Mouse (Mus musculus) liver, adult 2 months (tissue): ENCODE measurements at regions not wholly inside any gene's neighbourhood (a gene's known extent, or its start where the extent isn't known, plus 50 kb on each side); places are given as distances from the start of the nearest gene placed in this dataset.

Experiments used
- DNase-seq: peaks from one replicate; pipeline ENCODE4 v3.0.0-alpha.2; 2011; ENCODE audit warnings: low read depth, low spot score; ENCODE audit errors: extremely low read depth
- H3K27ac ChIP-seq: fragments of 200-500 bp; replicated peaks from 2 replicates; pipeline ENCODE4 v1.5.1; 2012; ENCODE audit warnings: low read depth, mild to moderate bottlenecking, control low read depth, inconsistent platforms, low read length; ENCODE audit not compliant: insufficient read depth
- H3K27me3 ChIP-seq: fragments of 200-500 bp; 2 replicates; pipeline ENCODE4 v1.6.1; 2012; ENCODE audit warnings: mild to moderate bottlenecking, moderate library complexity, low read length, inconsistent platforms; ENCODE audit not compliant: control insufficient read depth, insufficient read depth
- H3K36me3 ChIP-seq: fragments of 200-500 bp; 2 replicates; pipeline ENCODE4 v1.6.1; 2012; ENCODE audit warnings: low read length, inconsistent platforms; ENCODE audit not compliant: control insufficient read depth, insufficient read depth
- H3K4me1 ChIP-seq: fragments of 200-500 bp; 2 replicates; pipeline ENCODE4 v1.6.1; 2011; ENCODE audit warnings: low read length; ENCODE audit not compliant: control insufficient read depth, insufficient read depth
- H3K4me3 ChIP-seq: fragments of 200-500 bp; 2 replicates; pipeline ENCODE4 v1.5.1; 2011; ENCODE audit warnings: low read depth, mild to moderate bottlenecking, control low read depth, low read length, moderate library complexity; ENCODE audit not compliant: insufficient read depth
- H3K79me2 ChIP-seq: fragments of 200-500 bp; 2 replicates; pipeline ENCODE4 v1.6.1; 2012; ENCODE audit warnings: inconsistent platforms, mild to moderate bottlenecking, low read length, moderate library complexity; ENCODE audit not compliant: control insufficient read depth, insufficient read depth
- H3K9ac ChIP-seq: fragments of 200-500 bp; 2 replicates; pipeline ENCODE4 v1.6.1; 2012; ENCODE audit warnings: low read depth, mild to moderate bottlenecking, control low read depth, inconsistent platforms, low read length
- CTCF ChIP-seq: fragments of 200-500 bp; IDR thresholded peaks from 2 replicates; pipeline ENCODE4 v1.5.1; 2011; ENCODE audit warnings: low read depth, low read length, control low read depth
- POLR2A ChIP-seq: fragments of 200-500 bp; IDR thresholded peaks from 2 replicates; pipeline ENCODE4 v1.6.1; 2011; ENCODE audit warnings: low read length, control low read depth; ENCODE audit not compliant: insufficient read depth; ENCODE audit errors: extremely low read depth
- WGBS: fragments of 180-500 bp; shearing (Covaris S2); methylation state at CpG from one replicate; pipeline ENCODE4 v1.1.7; 2018; 5-methylcytosine and 5-hydroxymethylcytosine counted together

DNA sequence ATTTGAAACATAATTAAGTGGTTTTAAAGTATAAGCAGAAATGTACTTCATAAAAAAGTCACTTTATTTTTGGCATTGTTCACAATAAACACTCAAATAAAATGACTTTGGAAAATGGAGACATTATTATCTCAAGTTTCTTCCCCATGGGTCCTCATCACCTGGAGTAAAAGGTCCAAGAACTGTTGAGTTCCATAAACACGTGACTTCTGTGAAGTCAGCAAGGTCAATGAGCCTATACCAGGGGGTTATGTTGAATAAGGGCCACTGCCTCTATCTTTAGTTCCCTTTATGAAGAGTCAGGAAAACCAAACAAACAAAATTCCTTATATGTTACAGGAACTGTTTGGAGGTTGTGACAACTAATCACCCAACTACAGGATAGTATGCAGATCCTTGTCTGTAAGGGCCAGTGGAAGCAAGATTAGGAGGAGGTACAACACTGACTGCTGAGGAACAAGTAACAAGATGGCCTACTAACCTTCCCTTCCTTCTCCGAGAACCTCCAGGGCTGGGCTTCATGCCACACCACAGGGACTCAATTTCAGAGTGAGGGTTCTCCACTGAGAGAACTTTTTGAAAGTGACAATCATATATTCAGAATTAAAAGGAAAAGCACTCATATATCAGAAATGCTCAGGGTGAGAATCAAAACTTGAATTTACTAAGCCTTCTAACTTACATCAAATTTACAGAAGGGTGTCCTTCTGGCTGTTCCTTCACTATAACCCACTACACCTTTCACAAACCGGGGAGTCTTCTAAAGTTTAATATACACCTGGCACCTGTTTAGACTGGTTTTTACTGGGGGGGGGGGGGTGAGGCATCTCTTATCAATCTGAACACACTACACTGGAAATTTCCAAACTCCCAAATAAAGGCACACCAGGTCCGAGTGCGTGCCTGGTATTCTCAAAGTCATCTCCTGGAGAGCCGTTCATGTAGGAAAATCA, 1860.5 kb upstream of the Lrrc6 start:
- 17% methylated on average over 6 of the region's 6 CpGs for WGBS
- TF ChIP-seq CTCF (no peak), POLR2A (no peak)
- no peak for DNase-seq
- peaks cover 5% of the 10 kb centered on the region; the same call in 1 of the 2 replicates for H3K79me2 ChIP-seq
- H3K9ac ChIP-seq, result no peak overlapping the region
- no peak overlapping the region for H3K27ac ChIP-seq
- H3K36me3 ChIP-seq, result no peaks in the 10 kb centered on the region
- H3K4me1 ChIP-seq, result peaks cover 5% of the 10 kb centered on the region
- H3K27me3 ChIP-seq, result no peaks in the 10 kb centered on the region
- peak overlapping the region; percentile 94; the same call in 1 of the 2 replicates for H3K4me3 ChIP-seq

DNA sequence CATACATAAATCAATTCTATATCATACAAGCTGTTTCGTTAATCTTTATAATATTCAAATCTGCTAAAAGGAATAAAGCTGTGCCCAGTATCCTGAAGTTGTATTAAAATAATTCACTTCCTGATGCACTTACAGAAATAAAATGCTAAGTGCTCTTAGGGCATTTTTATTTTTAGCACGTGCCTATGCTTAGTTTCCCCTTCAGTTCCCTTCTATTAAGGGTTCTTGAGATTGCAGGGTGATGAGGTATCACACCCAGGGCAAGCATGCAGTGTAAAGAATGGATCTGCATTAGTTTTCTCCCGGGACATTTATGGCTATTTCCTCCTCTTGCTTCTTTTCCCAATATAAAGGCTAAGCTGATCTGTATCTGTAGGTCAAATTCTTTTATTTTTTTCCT, 1858.8 kb upstream of the Lrrc6 start:
- Histone ChIP-seq H3K79me2 (peaks cover 5% of the 10 kb centered on the region; the same call in 1 of the 2 replicates), H3K9ac (no peak overlapping the region), H3K4me1 (peaks cover 5% of the 10 kb centered on the region), H3K36me3 (no peaks in the 10 kb centered on the region), H3K27me3 (no peaks in the 10 kb centered on the region), H3K4me3 (no peak overlapping the region), H3K27ac (no peak overlapping the region)
- 74% methylated on average over 3 of the region's 3 CpGs for WGBS
- TF ChIP-seq POLR2A (no peak), CTCF (no peak)
- DNase-seq, result no peak

DNA sequence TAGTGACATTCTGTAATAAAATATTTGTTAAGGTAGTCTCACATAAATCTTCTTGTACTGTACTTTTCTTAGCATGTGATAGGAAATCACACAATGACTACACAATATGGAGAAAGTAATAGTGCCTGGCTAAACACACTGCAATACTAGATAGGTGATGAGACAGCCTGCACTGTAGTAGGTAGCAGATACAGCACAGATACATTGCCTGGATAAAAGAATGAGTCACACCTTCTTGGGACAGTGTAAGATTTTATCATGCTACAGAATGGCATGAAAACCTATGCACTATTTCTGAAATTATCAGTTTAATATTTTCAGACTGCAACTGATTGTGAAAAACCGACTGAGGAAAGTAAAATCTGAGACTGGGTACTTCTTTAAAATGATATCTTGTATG, 1855.2 kb upstream of the Lrrc6 start:
- no peak overlapping the region for H3K9ac ChIP-seq
- DNase-seq, result no peak
- 71% methylated on average over 1 of the region's 1 CpGs for WGBS
- H3K4me3 ChIP-seq, result no peak overlapping the region
- H3K36me3 ChIP-seq, result no peaks in the 10 kb centered on the region; the same call in 1 of the 2 replicates
- H3K4me1 ChIP-seq, result no peaks in the 10 kb centered on the region; the same call in 1 of the 2 replicates
- H3K27me3 ChIP-seq, result no peaks in the 10 kb centered on the region
- H3K27ac ChIP-seq, result no peak overlapping the region
- TF ChIP-seq POLR2A (no peak), CTCF (no peak)
- peaks cover 5% of the 10 kb centered on the region for H3K79me2 ChIP-seq

DNA sequence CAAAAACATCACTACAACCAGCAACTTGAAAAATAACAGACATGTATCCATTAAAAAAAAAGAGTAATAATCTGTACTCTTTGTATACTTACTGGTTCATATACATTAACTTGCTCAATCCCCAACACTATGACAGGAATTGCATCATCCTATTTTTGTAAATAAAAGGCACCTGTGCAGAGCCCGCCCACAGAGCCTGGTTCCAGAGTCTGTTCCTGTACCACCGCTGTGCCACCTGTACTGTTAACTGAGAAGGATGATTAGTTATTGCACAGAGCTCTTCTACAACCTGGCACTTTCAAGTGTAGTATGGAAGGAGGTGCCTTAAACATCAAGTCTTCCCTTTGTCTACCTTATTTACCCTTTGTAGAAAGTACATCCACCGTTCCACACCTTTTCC, 1843.9 kb upstream of the Lrrc6 start:
- H3K27me3 ChIP-seq, result no peaks in the 10 kb centered on the region
- peaks cover 7% of the 10 kb centered on the region; the same call in 1 of the 2 replicates for H3K79me2 ChIP-seq
- DNase-seq, result peak; percentile 18
- H3K4me1 ChIP-seq, result peaks cover 5% of the 10 kb centered on the region; the same call in 1 of the 2 replicates
- H3K36me3 ChIP-seq, result peaks cover 9% of the 10 kb centered on the region
- no peak for TF ChIP-seq CTCF
- no peak for TF ChIP-seq POLR2A
- no peak overlapping the region for H3K4me3 ChIP-seq
- WGBS, result 61% methylated on average over 3 of the region's 3 CpGs
- H3K9ac ChIP-seq, result no peak overlapping the region
- no peak overlapping the region for H3K27ac ChIP-seq

DNA sequence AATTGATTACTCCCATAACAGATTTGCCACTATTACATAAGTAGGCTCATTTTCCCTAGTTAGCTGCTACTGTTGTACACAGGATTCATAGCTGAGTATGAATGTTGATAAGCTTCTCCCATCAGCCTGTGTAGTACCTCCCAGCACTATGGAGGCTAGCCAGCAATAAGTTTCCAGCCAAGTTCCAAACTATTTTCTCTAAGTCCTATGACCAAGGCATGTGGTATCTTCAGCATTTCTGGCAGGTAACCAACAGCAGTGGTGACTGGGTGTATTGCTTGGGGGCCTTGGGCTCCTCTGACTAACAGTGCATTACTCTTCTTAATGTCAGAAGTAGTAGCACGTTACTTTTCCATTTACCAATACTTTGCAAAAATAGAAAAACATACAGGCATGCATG, 1841.8 kb upstream of the Lrrc6 start:
- Histone ChIP-seq H3K4me3 (no peak overlapping the region), H3K27me3 (no peaks in the 10 kb centered on the region), H3K27ac (no peak overlapping the region), H3K9ac (no peak overlapping the region), H3K79me2 (peaks cover 7% of the 10 kb centered on the region; the same call in 1 of the 2 replicates), H3K36me3 (peaks cover 13% of the 10 kb centered on the region), H3K4me1 (peaks cover 4% of the 10 kb centered on the region; the same call in 1 of the 2 replicates)
- WGBS, result 96% methylated on average over 1 of the region's 1 CpGs
- peak; percentile 20 for DNase-seq
- TF ChIP-seq CTCF (no peak), POLR2A (no peak)

DNA sequence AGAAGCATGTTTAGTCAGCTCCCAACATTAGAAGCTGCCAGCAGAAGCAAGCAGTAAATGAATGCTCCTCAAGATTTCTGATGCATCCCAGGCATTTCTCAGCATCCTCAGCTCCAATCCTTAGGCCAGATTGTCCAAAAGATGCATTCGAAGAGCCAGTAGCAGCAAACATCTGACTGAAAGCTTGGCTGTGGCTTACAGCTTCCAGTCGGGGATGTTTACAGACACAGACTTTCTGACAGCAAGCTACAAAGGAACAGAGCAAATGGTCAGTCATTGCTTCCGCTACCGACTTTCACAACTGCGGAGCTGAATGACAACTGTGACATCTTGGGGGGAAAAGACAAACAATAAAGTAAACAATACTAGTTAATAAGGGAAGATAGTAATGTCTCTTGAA, 1840.3 kb upstream of the Lrrc6 start:
- Histone ChIP-seq H3K79me2 (peaks cover 7% of the 10 kb centered on the region; the same call in 1 of the 2 replicates), H3K4me3 (no peak overlapping the region), H3K9ac (no peak overlapping the region), H3K4me1 (no peaks in the 10 kb centered on the region; the same call in 1 of the 2 replicates), H3K36me3 (peaks cover 15% of the 10 kb centered on the region), H3K27me3 (no peaks in the 10 kb centered on the region), H3K27ac (no peak overlapping the region)
- no peak for DNase-seq
- WGBS, result 59% methylated on average over 5 of the region's 5 CpGs
- TF ChIP-seq CTCF (no peak), POLR2A (no peak)
